Mouse (Mus musculus) lung, adult 2 months (tissue): Measurements from ENCODE around the gene Orai3.

ENCODE experiments used
- CTCF ChIP-seq: fragments of 200-500 bp; IDR thresholded peaks from 2 replicates; pipeline ENCODE4 v1.5.1; 2011; ENCODE audit warnings: mild to moderate bottlenecking, low read length, control low read depth; ENCODE audit not compliant: insufficient read depth
- POLR2A ChIP-seq: fragments of 200-500 bp; IDR thresholded peaks from 2 replicates; pipeline ENCODE4 v1.6.1; 2011; ENCODE audit warnings: low read depth, mild to moderate bottlenecking, control low read depth, low read length, borderline replicate concordance; ENCODE audit errors: extremely low read depth

DNA sequence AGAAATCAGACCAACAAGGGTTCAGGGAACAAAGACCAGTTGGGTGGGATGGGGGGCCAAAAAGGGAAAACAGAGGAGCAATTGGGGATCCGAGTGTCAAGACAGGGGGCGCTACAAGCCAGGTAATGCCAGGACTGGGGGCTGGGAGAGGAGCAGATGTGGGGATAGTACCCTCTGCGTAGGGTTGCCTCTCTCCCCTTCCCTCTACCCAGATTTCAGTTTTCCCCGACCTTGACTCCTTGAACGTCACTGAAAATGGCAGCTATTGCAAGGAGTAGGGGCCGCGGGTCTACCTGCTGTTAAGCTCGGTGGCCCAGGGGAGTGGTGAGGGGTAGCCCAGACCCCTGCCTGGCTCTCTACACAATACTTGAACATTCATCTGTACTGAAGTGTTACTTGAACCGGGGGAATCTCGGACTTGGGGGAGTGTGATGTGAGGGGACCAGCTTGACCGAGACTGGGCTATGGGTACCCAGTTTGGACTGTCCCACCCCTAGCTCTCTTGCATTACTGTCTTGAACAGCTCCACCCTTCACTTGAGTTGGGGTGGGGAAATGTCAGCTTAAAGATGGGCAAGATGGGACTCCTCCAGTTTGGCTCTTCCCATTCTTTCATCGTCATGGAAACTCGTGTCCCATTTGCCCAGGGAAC lies 1.1 kb upstream of the Orai3 start:
- TF ChIP-seq CTCF (no peak), POLR2A (no peak)
